Mouse (Mus musculus) midbrain, embryonic 15.5 days (tissue): ENCODE data around the gene Ankrd27. TPM values are rescaled to one million over a fixed set of nuclear protein-coding genes. Genes with fewer than 3 reads are reported as not detected.

Experiments used
- ATAC-seq: fragments of 200-750 bp; cut with Nextera tagmentation; replicated peaks from 2 replicates; pipeline ENCODE4 v1.8.0; 2017; ENCODE audit warnings: moderate TSS enrichment
- H3K27ac ChIP-seq: fragments of 300-500 bp; sonication (generic); 2 replicates; pipeline ENCODE4 v1.5.1; 2015; ENCODE audit warnings: mild to moderate bottlenecking, inconsistent platforms
- H3K27me3 ChIP-seq: fragments of 300-500 bp; sonication (generic); replicated peaks from 2 replicates; pipeline ENCODE4 v1.6.1; 2015; ENCODE audit warnings: inconsistent platforms
- H3K36me3 ChIP-seq: fragments of 300-500 bp; sonication (generic); replicated peaks from 2 replicates; pipeline ENCODE4 v1.6.1; 2015; ENCODE audit warnings: inconsistent platforms
- H3K4me1 ChIP-seq: fragments of 300-500 bp; sonication (generic); 2 replicates; pipeline ENCODE4 v1.6.1; 2015; ENCODE audit warnings: inconsistent platforms
- H3K4me2 ChIP-seq: fragments of 300-500 bp; sonication (generic); 2 replicates; pipeline ENCODE4 v1.6.1; 2015; ENCODE audit warnings: inconsistent platforms, mild to moderate bottlenecking, moderate library complexity
- H3K4me3 ChIP-seq: fragments of 300-500 bp; sonication (generic); 2 replicates; pipeline ENCODE4 v1.5.1; 2015; ENCODE audit warnings: mild to moderate bottlenecking, inconsistent platforms
- H3K9ac ChIP-seq: fragments of 300-500 bp; sonication (generic); 2 replicates; pipeline ENCODE4 v1.6.1; 2015; ENCODE audit warnings: mild to moderate bottlenecking, inconsistent platforms
- H3K9me3 ChIP-seq: fragments of 300-500 bp; sonication (generic); 2 replicates; pipeline ENCODE4 v1.6.1; 2016; ENCODE audit warnings: inconsistent platforms
- WGBS: fragments of 180-500 bp; shearing (Covaris S2); methylation state at CpG from one replicate; pipeline ENCODE4 v1.1.7; 2015; ENCODE audit warnings: mixed read lengths; 5-methylcytosine and 5-hydroxymethylcytosine counted together
- polyA plus RNA-seq: library from polyadenylated mRNA; unstranded; fragments of >200 nt; fragmentation: Nextera tagmentation; extraction: Ambion mirVana; gene quantifications from 2 replicates; pipeline ENCODE4 v1.2.1, GENCODE M21; 2015

Gene Ankrd27
- polyA plus RNA-seq, 1 experiment from 2014 or later = 19.0 TPM

- no peak overlapping the region for H3K4me3 ChIP-seq
- ATAC-seq = no peak
- 70% methylated on average over 11 of the region's 11 CpGs for WGBS
- no peaks in the 10 kb centered on the region for H3K9me3 ChIP-seq
- no peak overlapping the region for H3K27ac ChIP-seq
- H3K4me2 ChIP-seq = no peak overlapping the region
- no peak overlapping the region for H3K9ac ChIP-seq
- H3K36me3 ChIP-seq = no peaks in the 10 kb centered on the region
- peaks cover 11% of the 10 kb centered on the region for H3K4me1 ChIP-seq
- H3K27me3 ChIP-seq = no peaks in the 10 kb centered on the region; the same call in 1 of the 2 replicates
Measured at GRCm38 (mm10) chr7:35650716-35651410, 64.8 kb downstream of the Ankrd27 start.

DNA sequence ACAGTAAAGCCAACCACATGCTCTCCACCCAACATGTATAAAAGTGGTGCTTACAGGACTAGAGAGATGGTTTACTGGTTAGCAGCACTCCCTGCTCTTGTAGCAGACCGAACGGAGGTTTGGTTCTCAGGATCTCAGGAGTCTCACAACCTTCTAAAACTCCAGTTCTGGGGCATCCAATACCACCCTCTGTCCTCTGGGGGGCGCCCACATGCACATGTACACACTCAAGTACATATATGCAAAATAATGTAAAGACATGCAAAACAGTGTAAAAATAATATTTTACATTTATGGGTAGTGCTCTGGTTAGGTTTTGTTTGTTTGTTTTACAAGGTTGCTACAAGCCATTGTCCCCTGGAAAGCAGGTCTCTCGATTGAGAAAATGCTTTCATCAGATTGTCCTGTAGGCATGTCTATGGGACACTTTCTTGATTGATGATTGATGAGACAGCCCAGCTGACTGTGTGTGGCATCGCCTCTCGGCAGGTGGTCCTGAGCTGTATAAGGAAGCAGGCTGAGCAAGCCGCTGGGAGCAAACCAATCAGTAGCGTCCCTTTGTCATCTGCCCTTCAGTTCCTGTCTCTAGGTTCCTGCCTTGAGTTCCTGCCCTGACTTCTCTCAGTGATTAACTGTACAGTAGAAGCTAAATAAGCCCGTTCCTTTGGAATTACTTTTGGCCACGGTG lies 65.7 kb downstream of the Ankrd27 start:
- Histone ChIP-seq H3K4me2 (no peak overlapping the region), H3K9me3 (no peaks in the 10 kb centered on the region), H3K36me3 (no peaks in the 10 kb centered on the region), H3K27ac (no peak overlapping the region), H3K4me1 (peaks cover 3% of the 10 kb centered on the region), H3K27me3 (no peaks in the 10 kb centered on the region; the same call in 1 of the 2 replicates), H3K4me3 (no peak overlapping the region), H3K9ac (no peak overlapping the region)
- no peak for ATAC-seq
- 86% methylated on average over 10 of the region's 10 CpGs for WGBS

DNA sequence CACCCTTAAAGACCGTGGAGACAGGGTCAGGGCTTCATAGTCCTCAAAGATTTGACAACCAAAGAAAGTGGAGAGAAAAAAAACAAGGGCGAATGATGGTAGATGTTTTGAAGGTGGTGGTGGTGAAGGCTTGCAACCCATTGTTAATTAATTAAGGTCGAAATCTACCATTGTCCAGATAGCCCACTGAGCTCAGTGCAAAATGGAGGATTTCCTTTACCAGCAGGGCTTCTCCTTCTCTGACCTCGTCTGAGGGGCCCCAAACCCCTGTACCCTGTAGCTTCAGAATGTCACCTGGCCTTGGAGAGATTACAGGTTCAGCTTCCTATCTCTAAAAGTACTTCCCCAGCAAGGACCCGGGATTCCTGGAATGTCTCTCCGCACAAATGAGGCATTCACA lies 71.8 kb downstream of the Ankrd27 start:
- Histone ChIP-seq H3K27ac (no peak overlapping the region), H3K4me3 (no peak overlapping the region), H3K9ac (no peak overlapping the region), H3K4me2 (no peak overlapping the region), H3K36me3 (no peaks in the 10 kb centered on the region), H3K27me3 (no peaks in the 10 kb centered on the region; the same call in 1 of the 2 replicates), H3K4me1 (no peaks in the 10 kb centered on the region), H3K9me3 (no peaks in the 10 kb centered on the region)
- 38% methylated on average over 6 of the region's 6 CpGs for WGBS
- no peak for ATAC-seq

DNA sequence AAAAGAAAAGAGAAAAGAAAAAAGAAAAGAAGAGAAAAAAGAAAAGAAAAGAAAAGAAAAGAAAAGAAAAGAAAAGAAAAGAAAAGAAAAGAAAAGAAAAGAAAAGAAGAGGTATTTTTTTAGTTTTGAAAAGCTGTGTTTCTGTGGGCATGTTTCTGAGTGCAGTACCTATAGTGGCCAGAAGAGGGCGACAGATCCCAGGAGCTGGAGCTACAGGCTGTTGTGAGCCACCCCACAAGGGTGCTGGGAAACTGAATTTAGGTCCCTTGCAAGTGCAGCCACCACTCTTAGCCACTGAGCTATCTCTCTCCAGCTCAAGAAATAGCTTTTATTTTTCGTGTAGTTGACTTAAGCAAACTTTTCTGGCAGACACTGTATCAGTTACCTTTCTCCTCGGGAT lies 73.1 kb downstream of the Ankrd27 start:
- Histone ChIP-seq H3K27me3 (no peaks in the 10 kb centered on the region; the same call in 1 of the 2 replicates), H3K36me3 (no peaks in the 10 kb centered on the region), H3K9me3 (no peaks in the 10 kb centered on the region), H3K4me2 (no peak overlapping the region), H3K27ac (no peak overlapping the region), H3K4me3 (no peak overlapping the region), H3K9ac (no peak overlapping the region), H3K4me1 (0 out of 2 replicates have a peak, but pooled peaks cover 5% of the 10 kb centered on the region)
- WGBS = 62% methylated on average over 3 of the region's 3 CpGs
- no peak for ATAC-seq

DNA sequence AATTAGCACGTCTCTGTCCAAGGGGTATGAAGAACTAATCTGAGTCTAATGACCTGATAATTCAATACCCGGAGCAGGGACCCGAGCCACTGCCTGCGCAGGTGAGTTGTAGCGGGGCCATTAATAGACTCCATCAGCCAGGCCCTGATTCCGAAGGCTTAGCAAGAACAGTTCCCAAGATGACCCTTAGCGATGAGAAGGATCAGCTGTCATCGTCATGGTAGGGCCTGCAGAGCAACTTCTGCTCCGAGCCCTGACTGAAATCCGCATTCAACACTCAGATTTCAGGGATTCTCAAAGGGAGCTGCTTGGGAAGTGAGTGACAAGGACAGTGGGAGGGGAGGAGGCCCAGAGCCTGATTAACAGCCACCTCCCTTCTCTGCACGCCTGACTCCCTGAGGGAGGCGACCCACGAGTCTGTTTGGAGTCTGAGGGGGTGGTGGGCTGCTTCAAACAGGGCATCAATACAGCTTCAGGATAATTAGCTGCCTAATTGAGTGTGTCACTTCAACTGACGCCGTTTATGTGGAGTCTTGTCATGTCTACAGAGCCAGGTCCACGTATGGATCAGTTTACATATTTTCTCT lies 77.8 kb downstream of the Ankrd27 start:
- WGBS = 32% methylated on average over 16 of the region's 16 CpGs

DNA sequence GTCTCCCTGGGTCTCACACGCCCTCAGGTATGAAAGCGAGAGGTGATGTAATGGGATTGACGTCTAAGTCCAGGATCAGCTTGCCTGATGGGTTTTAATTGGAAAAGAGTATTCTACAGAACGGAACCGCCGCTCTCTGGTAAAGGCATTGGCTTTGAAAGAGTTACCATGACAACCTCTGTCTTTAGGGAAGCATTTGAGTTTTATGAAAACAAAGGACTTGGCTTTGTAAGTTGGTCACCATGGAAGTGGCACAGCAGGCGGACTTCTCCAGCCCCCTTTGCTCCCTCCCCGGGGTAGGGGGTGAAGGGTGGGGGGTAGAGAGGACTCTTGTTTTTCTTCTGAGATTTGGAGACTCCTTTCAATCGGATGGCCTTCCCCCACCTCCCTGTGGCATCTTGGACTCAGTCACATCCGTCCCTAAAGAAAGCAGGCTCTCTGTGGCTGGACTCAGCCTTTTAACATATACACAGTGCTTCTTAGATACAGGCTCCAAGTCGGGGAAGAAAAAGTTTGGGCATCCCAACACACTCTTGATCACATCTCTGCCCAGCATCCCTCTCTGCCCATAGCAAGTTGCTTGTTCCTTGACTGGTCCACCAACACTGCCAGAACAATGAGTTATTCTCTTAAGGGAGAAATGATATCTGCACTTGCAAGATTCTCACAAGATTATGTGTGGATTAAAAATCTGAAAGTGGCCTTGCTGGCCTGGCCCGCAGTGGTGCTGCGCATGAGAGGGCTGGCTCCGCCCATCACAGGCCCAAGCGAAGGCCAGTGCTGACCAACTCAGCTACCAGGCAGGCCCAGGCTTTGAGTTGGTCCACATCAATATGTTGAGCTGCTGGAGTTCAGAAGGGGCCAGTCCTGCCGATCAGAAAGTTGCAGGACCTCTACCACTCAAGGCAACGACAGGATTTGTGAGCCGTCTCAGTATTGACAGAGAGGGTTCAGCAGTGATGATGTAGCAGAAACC lies 82.3 kb downstream of the Ankrd27 start:
- Histone ChIP-seq H3K4me3 (no peak overlapping the region), H3K36me3 (no peaks in the 10 kb centered on the region), H3K9ac (no peak overlapping the region), H3K9me3 (no peaks in the 10 kb centered on the region), H3K27ac (peak overlapping the region; percentile 68), H3K4me1 (peaks cover 19% of the 10 kb centered on the region), H3K4me2 (peak overlapping the region; percentile 22), H3K27me3 (no peaks in the 10 kb centered on the region)
- WGBS = 11% methylated on average over 18 of the region's 18 CpGs
- ATAC-seq = peak; percentile 80

More for the DNA sequence above, 77.8 kb downstream of the Ankrd27 start:
- Histone ChIP-seq H3K36me3 (no peaks in the 10 kb centered on the region), H3K4me1 (peaks cover 19% of the 10 kb centered on the region), H3K27me3 (no peaks in the 10 kb centered on the region), H3K27ac (no peak overlapping the region), H3K9ac (no peak overlapping the region), H3K9me3 (no peaks in the 10 kb centered on the region), H3K4me3 (no peak overlapping the region), H3K4me2 (no peak overlapping the region)
- no peak for ATAC-seq

GRCm38 (mm10) chr7:35678976-35679375 lies 92.9 kb downstream of the Ankrd27 start:
- Histone ChIP-seq H3K4me1 (peaks cover 4% of the 10 kb centered on the region; the same call in 1 of the 2 replicates), H3K36me3 (no peaks in the 10 kb centered on the region), H3K4me3 (no peak overlapping the region), H3K27ac (no peak overlapping the region), H3K27me3 (no peaks in the 10 kb centered on the region), H3K9ac (no peak overlapping the region), H3K4me2 (no peak overlapping the region), H3K9me3 (no peaks in the 10 kb centered on the region)
- ATAC-seq = no peak
- WGBS = 83% methylated on average over 4 of the region's 4 CpGs

DNA sequence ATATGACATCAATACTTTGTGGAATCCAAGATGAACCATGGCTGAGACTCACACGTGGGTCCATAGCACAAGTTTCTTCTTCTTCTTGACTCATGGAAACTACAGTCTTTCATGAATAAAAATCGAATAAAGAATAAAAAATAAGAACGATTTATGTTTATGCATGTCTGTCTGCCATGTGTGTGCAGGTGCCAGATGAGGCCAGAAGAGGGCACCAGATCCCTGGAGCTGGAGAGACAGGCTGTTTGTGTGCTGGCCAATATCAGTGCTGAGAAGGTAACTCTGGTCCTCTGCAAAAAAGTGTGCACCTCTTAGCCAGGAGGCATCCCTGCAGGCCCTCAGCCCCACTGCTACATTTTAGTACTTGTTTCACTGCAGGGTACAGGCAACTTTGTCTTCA lies 95.5 kb downstream of the Ankrd27 start:
- Histone ChIP-seq H3K27me3 (no peaks in the 10 kb centered on the region), H3K36me3 (no peaks in the 10 kb centered on the region), H3K9ac (no peak overlapping the region), H3K4me1 (peaks cover 13% of the 10 kb centered on the region), H3K4me3 (no peak overlapping the region), H3K4me2 (no peak overlapping the region), H3K9me3 (no peaks in the 10 kb centered on the region), H3K27ac (no peak overlapping the region)
- WGBS = 72% methylated on average over 3 of the region's 3 CpGs
- ATAC-seq = no peak

DNA sequence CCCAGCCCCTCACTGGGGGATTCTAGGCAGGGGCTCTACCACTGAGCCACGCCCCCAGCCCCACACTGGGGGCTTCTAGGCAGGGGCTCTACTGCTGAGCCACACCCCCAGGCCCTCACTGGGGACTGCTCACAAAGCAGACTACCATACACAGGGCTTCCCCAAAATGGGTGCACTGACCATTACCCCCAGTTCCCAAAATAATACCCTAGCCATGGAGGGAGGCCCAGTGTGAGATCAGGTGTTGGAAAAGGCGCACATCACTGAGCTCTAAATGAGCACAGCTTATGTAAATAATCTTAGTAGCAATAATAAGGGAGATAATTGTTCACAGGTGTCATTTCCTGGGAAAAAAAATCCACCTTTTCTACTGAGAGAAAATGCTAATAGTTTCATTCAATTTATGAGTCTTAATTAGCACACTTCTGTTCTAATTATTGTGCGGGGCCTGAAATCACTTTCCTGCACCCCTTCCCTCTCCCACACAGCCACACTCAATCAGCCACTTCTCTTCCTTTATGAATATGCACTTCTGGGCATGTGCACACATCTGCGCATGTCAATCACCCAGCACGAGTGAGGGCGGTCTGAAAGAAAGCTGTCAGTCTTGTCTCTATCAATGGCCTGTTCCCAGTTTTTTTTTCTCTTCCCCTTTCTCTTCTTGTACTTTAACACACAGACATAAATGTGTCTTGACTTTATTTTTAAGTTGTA lies 97.5 kb downstream of the Ankrd27 start:
- Histone ChIP-seq H3K9me3 (no peaks in the 10 kb centered on the region), H3K36me3 (no peaks in the 10 kb centered on the region), H3K4me2 (peak overlapping the region; percentile 10; the same call in 1 of the 2 replicates), H3K9ac (no peak overlapping the region), H3K27ac (peak overlapping the region; percentile 34; the same call in 1 of the 2 replicates), H3K27me3 (no peaks in the 10 kb centered on the region), H3K4me1 (peaks cover 13% of the 10 kb centered on the region), H3K4me3 (no peak overlapping the region)
- ATAC-seq = 0 out of 2 replicates have a peak, but pooled peaks have one; percentile 22
- WGBS = 48% methylated on average over 6 of the region's 6 CpGs

GRCm38 (mm10) chr7:35686216-35686615 lies 100.2 kb downstream of the Ankrd27 start:
- no peak overlapping the region for H3K4me3 ChIP-seq
- WGBS = 68% methylated on average over 11 of the region's 11 CpGs
- H3K4me1 ChIP-seq = peaks cover 13% of the 10 kb centered on the region
- no peak overlapping the region for H3K4me2 ChIP-seq
- H3K9ac ChIP-seq = no peak overlapping the region
- peaks cover 6% of the 10 kb centered on the region; the same call in 1 of the 2 replicates for H3K36me3 ChIP-seq
- no peaks in the 10 kb centered on the region for H3K9me3 ChIP-seq
- no peak; the same call in 1 of the 2 replicates for ATAC-seq
- no peaks in the 10 kb centered on the region for H3K27me3 ChIP-seq
- no peak overlapping the region for H3K27ac ChIP-seq

DNA sequence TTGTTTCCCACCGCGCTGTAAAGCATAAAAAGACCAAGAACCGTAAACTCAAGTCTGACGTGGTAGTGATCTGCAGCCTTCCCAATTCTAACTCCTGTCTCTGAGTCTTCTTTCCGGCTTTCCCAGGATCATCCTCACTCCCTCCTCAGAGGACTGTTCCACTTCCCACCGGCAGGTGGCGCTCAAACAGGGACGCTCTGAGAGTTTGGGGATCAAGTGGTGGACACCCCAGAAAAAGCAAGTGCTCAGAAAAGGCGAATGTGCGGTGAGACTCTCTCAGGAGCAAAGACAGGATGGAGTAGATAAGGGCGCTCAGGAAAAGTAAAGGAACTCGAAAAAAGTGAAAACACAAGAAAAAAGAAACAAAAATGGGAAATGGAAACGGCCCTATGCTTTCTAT lies 100.7 kb downstream of the Ankrd27 start:
- H3K4me3 ChIP-seq = no peak overlapping the region
- H3K36me3 ChIP-seq = peaks cover 6% of the 10 kb centered on the region; the same call in 1 of the 2 replicates
- ATAC-seq = no peak
- H3K9ac ChIP-seq = no peak overlapping the region
- no peaks in the 10 kb centered on the region for H3K27me3 ChIP-seq
- H3K9me3 ChIP-seq = no peaks in the 10 kb centered on the region
- peaks cover 13% of the 10 kb centered on the region for H3K4me1 ChIP-seq
- H3K4me2 ChIP-seq = peak overlapping the region; percentile 14; the same call in 1 of the 2 replicates
- no peak overlapping the region for H3K27ac ChIP-seq
- WGBS = 32% methylated on average over 13 of the region's 13 CpGs
